Mouse (Mus musculus): ENCODE data around the gene Zdhhc7.

DNA sequence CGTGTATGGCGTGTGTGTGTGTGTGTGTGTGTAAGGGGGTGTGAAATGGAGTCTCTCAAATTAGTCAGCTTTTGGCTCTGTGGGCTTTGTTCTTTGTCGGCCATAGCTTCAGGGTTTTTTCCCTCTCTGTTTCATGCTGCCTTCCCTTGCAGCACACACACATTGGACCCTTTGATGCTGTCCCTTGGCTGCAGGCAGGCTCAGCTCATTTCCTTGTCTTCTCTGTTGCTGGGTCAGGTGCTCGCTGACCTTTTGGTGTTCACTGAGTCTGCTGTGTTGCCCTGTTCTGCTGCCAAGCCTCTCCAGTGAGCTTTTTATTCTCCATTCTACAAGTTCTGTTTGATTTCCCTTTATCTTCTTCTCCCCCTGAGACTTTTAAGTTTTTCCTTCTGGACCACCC, 28.3 kb upstream of the Zdhhc7 start:
- no peak for TF ChIP-seq CTCF (conservative IDR thresholded peaks at IDR 0.05 in 1 of 2, IDR thresholded peaks at IDR 0.05 in 1 of 2; ENCODE audit: low read depth in 2 of 2, low read length in 2 of 2)
- no peak for TF ChIP-seq MYC (IDR thresholded peaks at IDR 0.05; ENCODE audit: low read depth, low read length)
- no peak for TF ChIP-seq PAX5 (IDR thresholded peaks at IDR 0.05; ENCODE audit: low read length)
- TF ChIP-seq USF2 (conservative IDR thresholded peaks at IDR 0.05; ENCODE audit: low read depth, low read length), result no peak
- no peak for TF ChIP-seq SMC3 (IDR thresholded peaks at IDR 0.05; ENCODE audit: low read depth, low read length)
- no peak for TF ChIP-seq POLR2A (IDR thresholded peaks at IDR 0.05; ENCODE audit: low read depth, low read length)
- no peak for TF ChIP-seq HCFC1 (IDR thresholded peaks at IDR 0.05; ENCODE audit: low read depth, low read length)
- no peak for TF ChIP-seq RAD21 (IDR thresholded peaks at IDR 0.05; ENCODE audit: low read depth, low read length)
- no peak for TF ChIP-seq EP300 (IDR thresholded peaks at IDR 0.05; ENCODE audit: low read length)
- no peak for TF ChIP-seq POLR2AphosphoS2 (IDR thresholded peaks at IDR 0.05; ENCODE audit: low read depth, low read length)
- TF ChIP-seq E2F4 (IDR thresholded peaks at IDR 0.05; ENCODE audit: insufficient replicate concordance, low read depth, low read length), result no peak
- no peak for TF ChIP-seq JUN (IDR thresholded peaks at IDR 0.05; ENCODE audit: insufficient read depth, low read depth, low read length)
- TF ChIP-seq ZC3H11A (IDR thresholded peaks at IDR 0.05; ENCODE audit: low read depth, low read length), result no peak
- TF ChIP-seq MXI1 (IDR thresholded peaks at IDR 0.05; ENCODE audit: low read depth, low read length), result no peak

Measured in CH12.LX (cell line).